Mouse (Mus musculus): ENCODE data around the gene Zfp865.
A peak's percentile ranks its signal among the peaks of the same experiment; 100 is the strongest.
"Not testable (repeated sequence)": the region's sequence is repeated elsewhere in the genome, so short reads cannot be mapped to it uniquely, and the experiment has no call there.

Gene Zfp865

DNA sequence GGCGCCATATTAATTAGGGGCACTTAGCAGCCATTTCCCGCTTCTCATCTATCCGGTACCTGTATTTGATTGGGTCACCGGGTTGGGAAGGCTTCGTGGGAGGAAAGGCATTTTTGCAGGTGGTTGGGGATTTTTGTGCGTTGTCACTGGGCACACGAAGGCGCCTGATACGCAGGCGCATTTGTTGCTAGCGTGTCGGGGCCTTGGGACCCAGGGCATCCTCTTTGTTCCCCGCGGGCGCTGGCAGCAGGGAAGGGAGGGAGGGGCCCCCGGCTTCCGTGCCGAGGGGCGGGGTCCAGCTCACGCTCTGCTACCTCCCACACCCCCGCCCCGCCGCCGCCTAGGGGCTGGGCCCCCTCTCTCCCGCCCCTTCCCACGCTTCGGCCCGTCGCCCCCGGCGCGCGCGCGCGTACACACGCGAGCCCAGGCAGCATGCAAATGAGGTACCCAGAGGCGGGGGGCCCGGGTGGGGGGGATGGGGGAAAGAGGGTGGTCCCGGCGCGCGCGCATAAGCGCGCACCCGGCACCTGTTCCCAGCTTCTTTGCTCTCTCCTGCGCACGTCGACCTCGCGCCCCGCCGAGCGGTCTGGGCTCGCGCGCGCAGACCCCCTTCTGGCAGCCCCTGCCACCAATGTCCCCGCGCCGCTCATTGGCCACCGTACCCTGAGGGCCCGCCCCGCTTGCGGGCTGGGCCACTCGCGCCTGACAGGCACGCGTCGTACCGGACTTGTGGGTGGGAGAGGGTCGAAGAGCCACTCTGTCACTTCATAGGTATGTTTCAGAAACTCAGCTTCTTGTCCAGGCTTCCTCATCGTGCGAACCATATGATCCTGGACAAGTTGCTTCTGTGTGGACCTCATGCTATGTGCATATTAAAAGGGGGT, 4.8 kb upstream of the Zfp865 start, which contains the start of gene Gm44973:
Gm44973 (plus strand) TSS at position 379 of the 884 bp plus-strand sequence.
- DNase-seq (ENCODE audit: low spot score in 2 of 2), result peak; percentile 90 to 91

- no peak for DNase-seq (ENCODE audit: low spot score in 2 of 2)
Measured at GRCm38 (mm10) chr7:5016057-5016456, 4.1 kb upstream of the Zfp865 start.

- DNase-seq (ENCODE audit: low spot score in 2 of 2), result no peak
Measured at GRCm38 (mm10) chr7:5016920-5017319, 3.3 kb upstream of the Zfp865 start.

GRCm38 (mm10) chr7:5017352-5017751, 2.8 kb upstream of the Zfp865 start:
- DNase-seq (ENCODE audit: low spot score in 2 of 2), result no peak

DNA sequence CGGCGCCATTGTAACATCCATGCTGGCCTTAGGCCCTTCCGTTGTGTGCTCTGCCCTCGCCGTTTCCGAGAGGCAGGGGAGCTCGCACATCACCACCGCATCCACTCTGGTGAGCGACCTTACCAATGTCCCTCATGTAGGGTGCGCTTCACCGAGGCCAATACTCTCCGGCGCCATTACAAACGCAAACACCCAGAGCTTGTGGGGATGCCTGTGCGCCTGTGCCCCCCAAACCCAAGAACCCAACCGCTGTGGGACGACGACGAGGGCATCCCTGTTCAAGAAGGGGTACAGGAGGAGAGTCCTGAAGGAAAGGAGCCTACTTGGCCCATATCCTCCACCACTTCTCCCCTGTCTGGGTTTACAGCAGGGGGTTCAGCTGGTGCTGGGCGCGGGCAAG, 2.2 kb upstream of the Zfp865 start:
- no peak for DNase-seq (ENCODE audit: low spot score in 2 of 2)

DNA sequence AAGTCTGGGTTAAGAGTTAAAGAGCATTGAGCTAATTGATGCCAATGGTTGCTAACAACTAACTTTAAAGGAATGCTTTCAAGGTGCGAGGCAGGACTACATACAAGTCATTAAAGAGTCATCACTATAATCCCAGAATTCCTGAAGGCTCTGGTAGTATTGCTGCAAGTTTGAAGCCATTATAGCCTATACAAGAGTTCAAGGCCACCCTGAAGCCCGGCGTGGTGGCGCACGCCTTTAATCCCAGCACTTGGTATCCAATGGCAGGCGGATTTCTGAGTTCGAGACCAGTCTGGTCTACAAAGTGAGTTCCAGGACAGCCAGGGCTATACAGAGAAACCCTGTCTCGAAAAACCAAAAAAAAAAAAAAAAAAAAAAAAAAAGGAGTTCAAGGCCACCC, 600 bp upstream of the Zfp865 start:
- DNase-seq (ENCODE audit: low spot score in 2 of 2), result not testable (repeated sequence)

GRCm38 (mm10) chr7:5020685-5021084, 509 bp downstream of the Zfp865 start:
- DNase-seq (ENCODE audit: low spot score in 2 of 2), result no peak

DNA sequence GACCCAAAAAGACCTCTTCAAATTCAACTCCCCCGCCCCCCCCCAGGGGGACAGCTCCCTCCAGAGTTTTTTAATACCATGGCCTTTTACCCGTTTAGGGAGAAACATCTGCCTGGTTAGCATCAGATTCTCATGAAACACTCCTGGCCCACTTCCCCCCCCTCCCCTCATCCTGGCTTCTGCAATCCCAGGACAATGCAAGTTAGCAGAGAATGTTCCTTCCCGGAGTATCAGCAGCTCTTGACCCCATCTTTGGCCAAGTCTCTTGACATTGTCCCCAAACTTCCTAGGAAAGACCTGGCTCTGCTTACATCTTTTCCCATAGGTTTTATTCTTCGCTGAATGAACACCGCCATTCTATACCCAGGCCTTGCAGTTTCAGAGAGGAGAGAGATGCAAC, 1.0 kb downstream of the Zfp865 start:
- no peak for DNase-seq (ENCODE audit: low spot score in 2 of 2)

- no peak for DNase-seq (ENCODE audit: low spot score in 2 of 2)
Measured at GRCm38 (mm10) chr7:5029543-5029942, 9.4 kb downstream of the Zfp865 start.

- no peak for DNase-seq (ENCODE audit: low spot score in 2 of 2)
Measured at GRCm38 (mm10) chr7:5029946-5030345, 9.8 kb downstream of the Zfp865 start.

GRCm38 (mm10) chr7:5030554-5031275, 10.5 kb downstream of the Zfp865 start:
- no peak for DNase-seq (ENCODE audit: low spot score in 2 of 2)

GRCm38 (mm10) chr7:5031496-5031895, 11.3 kb downstream of the Zfp865 start:
- DNase-seq (ENCODE audit: low spot score in 2 of 2), result no peak

- DNase-seq (ENCODE audit: low spot score in 2 of 2), result no peak
Measured at GRCm38 (mm10) chr7:5033818-5034217, 13.6 kb downstream of the Zfp865 start, which contains the start of gene 4632433K11Rik. Gene 4632433K11Rik, plus strand, starts transcription at chr7:5034118.

- no peak for DNase-seq (ENCODE audit: low spot score in 2 of 2)
Measured at GRCm38 (mm10) chr7:5035628-5036027, 15.5 kb downstream of the Zfp865 start.

GRCm38 (mm10) chr7:5036136-5036535, 16.0 kb downstream of the Zfp865 start:
- no peak for DNase-seq (ENCODE audit: low spot score in 2 of 2)

DNA sequence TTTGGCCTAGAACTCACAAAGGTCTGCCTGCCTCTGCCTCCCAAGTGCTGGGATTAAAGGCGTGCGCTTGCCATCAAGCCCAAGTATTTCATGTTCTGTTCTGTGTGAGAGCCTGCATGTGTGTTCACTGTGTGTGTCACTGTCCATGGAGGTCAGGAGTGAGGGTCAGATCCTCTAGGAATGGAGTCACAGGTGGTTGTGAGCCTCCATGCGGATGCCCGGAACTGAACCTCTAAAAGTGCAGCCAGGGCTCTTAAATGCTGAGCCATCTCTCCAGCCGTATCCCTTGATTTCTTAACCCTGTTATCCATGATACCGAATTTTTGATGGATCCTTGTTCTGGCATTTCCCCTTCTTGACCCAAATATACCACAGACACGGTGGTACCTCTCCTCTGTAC, 16.9 kb downstream of the Zfp865 start:
- DNase-seq (ENCODE audit: low spot score in 2 of 2), result no peak

DNA sequence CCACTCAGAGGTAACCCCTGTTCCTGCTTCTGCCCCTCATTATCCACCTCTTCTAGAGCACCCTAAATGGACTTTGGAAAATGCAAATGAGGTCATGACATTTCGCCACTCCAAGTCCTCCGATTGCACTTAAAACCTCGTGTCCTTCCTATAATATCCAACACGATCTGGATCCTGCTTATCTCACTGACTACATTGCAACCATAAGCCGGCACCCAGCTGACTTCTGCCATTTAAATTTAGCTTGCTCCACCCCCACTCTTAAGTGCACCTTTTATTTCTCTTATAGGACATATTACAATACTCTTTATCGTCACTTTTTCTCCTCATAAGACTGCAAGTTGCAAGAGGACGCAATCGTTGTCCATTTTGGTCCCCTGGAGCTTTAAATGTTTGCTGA, 17.3 kb downstream of the Zfp865 start:
- no peak for DNase-seq (ENCODE audit: low spot score in 2 of 2)

DNA sequence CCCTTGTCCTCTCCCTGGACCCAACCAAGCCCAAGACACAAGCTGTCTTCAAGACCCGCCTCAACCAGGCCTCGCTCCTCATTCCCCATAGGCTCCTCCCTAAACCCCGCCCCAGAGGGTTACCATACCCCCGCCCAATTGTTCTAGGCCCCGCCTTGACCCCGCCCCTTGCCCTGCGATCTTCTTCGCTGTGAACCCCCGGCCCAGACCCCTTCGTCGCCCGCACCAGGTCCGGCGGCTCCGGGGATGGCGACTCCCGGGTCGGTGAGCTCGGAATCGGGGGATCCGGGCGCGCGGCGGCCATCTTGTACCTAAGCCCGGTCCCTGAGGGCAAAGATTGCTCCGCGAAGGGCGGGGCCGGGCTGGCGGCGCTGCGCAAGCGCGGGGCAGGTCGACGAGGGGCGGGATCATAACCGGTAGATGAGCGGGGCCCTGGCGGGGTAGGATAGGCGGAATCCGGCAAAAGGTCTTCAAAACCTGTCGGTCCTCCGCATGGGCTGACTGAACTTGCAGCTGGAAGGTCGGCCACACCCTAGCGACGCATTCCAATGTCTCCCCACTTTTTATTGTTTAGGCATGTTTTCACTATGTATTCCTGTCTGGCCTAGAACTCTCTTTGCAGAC, 18.0 kb downstream of the Zfp865 start, which contains the start of gene Zfp784:
Zfp784 (minus strand) TSS at position 338 of the 624 bp plus-strand sequence.
- DNase-seq (ENCODE audit: low spot score in 2 of 2), result peak; percentile 88 to 92

GRCm38 (mm10) chr7:5038940-5039339, 18.8 kb downstream of the Zfp865 start:
- DNase-seq (ENCODE audit: low spot score in 2 of 2), result no peak

DNA sequence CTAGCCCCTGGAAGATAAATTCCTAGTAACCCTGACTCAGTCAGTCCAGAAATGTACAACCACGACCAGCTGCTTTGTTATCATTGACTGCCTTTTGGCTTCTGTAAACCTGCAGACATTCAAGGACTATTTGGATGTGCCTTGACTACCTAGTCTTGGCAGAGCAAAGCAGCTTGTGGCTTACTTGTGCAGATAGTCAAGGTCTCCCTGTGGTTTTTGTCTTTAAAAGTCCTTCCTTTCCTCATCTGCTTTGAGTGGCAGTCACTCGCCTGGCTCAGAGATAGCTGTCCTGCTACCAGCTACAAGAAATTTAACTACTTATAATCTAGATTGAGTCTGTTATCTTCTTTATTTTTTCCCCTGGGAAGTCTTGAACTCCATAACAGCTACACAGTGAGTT, 24.8 kb downstream of the Zfp865 start:
- no peak for DNase-seq (ENCODE audit: low spot score in 2 of 2)

- DNase-seq (ENCODE audit: low spot score in 2 of 2), result no peak
Measured at GRCm38 (mm10) chr7:5046112-5046511, 25.9 kb downstream of the Zfp865 start.

DNA sequence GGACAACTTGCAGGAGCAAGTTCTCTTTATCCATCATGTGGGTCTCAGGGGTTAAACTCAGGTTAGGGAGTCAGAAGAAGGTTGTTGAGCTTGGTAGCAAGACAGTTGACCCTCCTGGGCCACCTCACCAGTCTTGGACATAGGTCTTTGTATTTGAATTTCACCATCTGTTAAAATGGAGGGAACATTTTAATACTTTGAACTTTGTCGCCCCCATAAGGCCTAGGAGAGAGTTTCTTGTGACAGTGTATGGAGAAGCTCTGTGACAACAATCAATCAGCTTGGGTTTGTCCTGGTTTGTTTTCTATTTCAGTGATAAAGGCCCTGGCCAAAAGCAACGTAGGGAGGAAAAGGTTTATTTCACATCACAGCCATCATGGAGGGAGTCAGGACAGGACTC, 27.1 kb downstream of the Zfp865 start:
- no peak for DNase-seq (ENCODE audit: low spot score in 2 of 2)
